Mouse (Mus musculus): ENCODE data around the gene Gimap7. TPM values are rescaled to one million over a fixed set of nuclear protein-coding genes. Genes with fewer than 3 reads are reported as not detected.

The Gimap7 gene
- total RNA-seq, 1 experiment from 2014 or later = 121 TPM

DNA sequence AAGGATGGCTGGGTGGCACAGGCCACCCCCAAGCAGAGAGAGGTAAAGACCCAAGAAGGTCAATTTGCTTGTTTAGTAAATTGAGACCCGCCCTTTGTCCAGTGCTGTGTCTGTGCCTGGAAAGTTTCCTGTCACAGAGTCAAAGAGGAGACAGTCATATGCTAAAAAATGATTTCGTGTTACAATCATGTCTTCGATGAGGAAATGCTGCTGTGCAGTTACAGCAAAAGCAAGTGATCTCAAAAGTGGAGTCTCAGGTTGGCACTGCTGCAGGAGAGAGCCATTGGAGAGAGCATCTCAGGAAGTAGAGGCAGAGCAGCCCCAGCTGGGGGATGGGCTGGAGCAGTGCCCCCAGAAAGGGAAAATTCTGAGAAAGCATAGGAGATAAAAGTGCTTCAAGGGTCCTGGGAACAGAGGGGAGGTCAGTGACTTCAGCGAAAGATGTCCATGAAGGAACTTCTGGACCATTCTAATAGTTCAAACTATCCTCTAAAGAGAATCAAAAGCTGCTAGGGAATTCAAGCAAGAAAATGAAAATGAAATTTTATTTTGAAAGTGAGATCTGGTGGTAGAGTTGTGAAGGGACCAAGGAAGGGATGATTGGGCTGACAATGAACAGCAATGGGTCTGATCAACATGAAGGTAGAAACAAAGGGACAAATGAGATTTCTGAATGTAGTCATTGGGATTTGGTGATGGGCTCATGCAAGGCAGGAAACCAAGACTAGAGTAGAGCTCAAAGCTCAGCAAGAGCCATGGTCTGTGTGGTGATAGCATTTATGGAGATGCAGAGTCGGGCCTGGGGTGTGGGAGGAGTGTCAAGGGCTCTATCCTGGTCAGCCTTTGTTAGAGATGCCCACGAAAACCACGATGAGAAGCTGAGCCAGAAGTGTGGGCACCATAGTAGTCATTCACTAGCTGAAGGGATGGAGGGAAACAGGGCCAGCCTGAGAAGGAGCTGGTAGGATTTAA is 32.4 kb upstream of the Gimap7 start:
- no peak for ATAC-seq (ENCODE audit: extremely low read depth, insufficient number of reproducible peaks, low FRiP score, poor library complexity, severe bottlenecking)

GRCm38 (mm10) chr6:48687077-48687476 is 31.3 kb upstream of the Gimap7 start:
- peak; percentile 58; the same call in 1 of the 2 replicates for ATAC-seq (ENCODE audit: extremely low read depth, insufficient number of reproducible peaks, low FRiP score, poor library complexity, severe bottlenecking)

DNA sequence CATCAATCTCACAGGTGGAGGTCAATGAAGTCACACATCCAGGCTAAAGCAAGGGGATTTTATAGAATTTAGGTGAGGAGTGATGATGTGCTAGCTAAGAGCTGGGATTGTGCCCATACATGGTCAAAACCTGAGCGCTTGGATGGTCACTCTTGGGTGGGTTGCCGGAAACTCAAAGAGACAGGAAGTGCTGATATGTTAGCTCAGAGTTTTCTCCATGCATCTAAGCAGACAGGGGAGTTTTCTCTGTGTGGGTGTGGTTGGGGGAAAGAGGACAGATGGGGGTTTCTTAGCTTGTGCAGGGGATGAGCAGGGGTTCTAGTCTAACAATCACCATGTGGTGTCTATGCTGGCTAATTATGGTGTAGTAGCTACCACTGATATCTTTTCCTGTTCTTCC is 29.1 kb upstream of the Gimap7 start:
- 0 out of 2 replicates have a peak, but pooled peaks have one; percentile 19 for ATAC-seq (ENCODE audit: extremely low read depth, insufficient number of reproducible peaks, low FRiP score, poor library complexity, severe bottlenecking)

GRCm38 (mm10) chr6:48692962-48693361 is 25.5 kb upstream of the Gimap7 start:
- peak; percentile 70 for ATAC-seq (ENCODE audit: extremely low read depth, insufficient number of reproducible peaks, low FRiP score, poor library complexity, severe bottlenecking)

DNA sequence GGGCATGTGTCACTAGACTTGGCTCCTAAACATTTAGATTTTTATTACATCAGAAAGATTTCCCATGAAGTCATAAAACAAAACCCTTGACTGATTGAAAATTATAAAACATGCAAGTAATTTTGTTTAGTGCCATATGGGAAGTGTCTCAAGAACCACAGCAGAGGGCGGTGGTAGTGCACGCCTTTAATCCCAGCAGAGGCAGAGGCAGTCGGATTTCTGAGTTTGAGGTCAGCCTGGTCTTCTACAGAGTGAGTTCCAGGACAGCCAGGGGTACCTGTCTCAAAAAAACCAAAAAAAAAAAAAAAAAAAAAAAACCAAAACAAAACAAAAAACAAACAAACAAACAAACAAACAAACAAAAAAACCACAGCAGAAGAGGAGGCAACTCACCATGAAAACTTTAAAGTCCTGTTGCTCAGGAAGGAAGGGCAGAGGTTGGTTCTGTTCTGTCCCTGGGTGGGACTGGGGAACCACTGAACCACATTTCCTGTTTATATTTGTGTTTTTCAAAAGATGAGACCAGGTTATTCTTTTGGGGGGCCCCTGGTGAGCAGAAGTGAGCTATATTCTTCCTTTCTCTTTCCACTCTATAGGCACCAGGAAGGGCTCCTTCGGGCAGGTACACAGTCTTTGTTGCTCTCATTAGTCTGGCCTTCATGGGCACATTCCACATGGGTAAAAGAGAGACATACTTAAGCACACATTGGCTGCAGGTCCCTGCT is 21.4 kb upstream of the Gimap7 start:
- ATAC-seq (ENCODE audit: extremely low read depth, insufficient number of reproducible peaks, low FRiP score, poor library complexity, severe bottlenecking) = no peak

- no peak for ATAC-seq (ENCODE audit: extremely low read depth, insufficient number of reproducible peaks, low FRiP score, poor library complexity, severe bottlenecking)
Measured at GRCm38 (mm10) chr6:48697555-48697930, 20.9 kb upstream of the Gimap7 start.

DNA sequence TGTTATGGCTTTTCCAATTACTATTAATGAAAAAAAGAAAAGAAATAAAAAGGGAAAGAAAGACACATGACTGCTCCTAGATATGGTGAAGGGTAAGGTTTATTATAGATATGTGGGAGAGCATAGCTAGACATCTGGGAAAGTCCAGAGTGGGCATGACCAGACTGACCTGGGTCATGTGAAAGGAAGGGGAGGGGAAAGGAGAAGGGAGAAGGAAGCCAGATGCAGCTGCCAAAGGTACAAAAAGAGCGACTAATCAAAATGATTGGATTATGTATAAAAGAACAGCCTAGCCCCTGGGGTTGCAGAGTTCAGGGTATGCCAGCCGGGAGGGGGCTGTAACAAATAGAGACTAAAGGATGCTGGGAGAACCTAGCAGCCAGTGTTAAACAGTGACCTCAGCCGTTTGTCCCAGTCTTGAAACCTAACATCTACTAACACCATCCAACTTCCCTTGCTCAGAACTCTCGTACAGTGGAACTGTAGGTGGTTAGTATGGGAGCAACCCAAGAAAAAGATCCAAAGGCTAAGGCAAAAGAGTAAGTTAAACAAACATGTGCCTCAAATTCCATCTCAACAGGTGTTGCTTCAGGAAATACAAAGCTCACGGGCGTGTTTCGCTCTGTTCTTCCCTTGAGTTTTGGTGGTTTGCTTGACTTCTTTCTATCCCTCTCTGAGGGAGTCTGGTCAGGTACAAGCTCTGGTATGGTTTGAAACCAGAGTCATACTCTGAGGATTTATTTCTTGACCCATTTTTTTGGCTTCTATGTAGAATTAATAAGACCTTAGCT is 20.2 kb upstream of the Gimap7 start:
- no peak for ATAC-seq (ENCODE audit: extremely low read depth, insufficient number of reproducible peaks, low FRiP score, poor library complexity, severe bottlenecking)

GRCm38 (mm10) chr6:48698888-48699287 is 19.5 kb upstream of the Gimap7 start:
- ATAC-seq (ENCODE audit: extremely low read depth, insufficient number of reproducible peaks, low FRiP score, poor library complexity, severe bottlenecking) = no peak

GRCm38 (mm10) chr6:48700251-48701075 is 18.0 kb upstream of the Gimap7 start:
- ATAC-seq (ENCODE audit: extremely low read depth, insufficient number of reproducible peaks, low FRiP score, poor library complexity, severe bottlenecking) = peak; percentile 59

GRCm38 (mm10) chr6:48702146-48702545 is 16.3 kb upstream of the Gimap7 start:
- no peak for ATAC-seq (ENCODE audit: extremely low read depth, insufficient number of reproducible peaks, low FRiP score, poor library complexity, severe bottlenecking)

DNA sequence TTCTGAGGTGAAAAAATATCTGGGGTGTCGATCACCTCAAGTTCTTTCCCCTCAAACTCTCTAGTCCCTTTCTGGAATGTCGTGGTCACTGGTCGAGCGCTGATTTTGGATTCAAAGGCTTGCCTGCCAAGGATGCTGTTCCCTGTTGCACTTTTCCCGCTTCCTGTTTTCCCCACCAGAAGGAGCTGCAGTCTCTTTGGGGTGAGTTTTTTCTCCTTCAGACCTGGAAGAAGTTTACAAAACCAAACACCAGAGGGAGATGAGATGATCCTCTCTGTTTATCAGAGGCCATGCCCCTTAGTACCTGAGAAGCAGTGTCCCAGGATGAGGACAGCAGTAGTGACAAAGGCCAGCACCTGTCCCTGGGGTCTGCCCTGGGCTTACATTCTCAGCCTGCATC is 15.8 kb upstream of the Gimap7 start:
- ATAC-seq (ENCODE audit: extremely low read depth, insufficient number of reproducible peaks, low FRiP score, poor library complexity, severe bottlenecking) = no peak

- no peak for ATAC-seq (ENCODE audit: extremely low read depth, insufficient number of reproducible peaks, low FRiP score, poor library complexity, severe bottlenecking)
Measured at GRCm38 (mm10) chr6:48704146-48704545, 14.3 kb upstream of the Gimap7 start.

DNA sequence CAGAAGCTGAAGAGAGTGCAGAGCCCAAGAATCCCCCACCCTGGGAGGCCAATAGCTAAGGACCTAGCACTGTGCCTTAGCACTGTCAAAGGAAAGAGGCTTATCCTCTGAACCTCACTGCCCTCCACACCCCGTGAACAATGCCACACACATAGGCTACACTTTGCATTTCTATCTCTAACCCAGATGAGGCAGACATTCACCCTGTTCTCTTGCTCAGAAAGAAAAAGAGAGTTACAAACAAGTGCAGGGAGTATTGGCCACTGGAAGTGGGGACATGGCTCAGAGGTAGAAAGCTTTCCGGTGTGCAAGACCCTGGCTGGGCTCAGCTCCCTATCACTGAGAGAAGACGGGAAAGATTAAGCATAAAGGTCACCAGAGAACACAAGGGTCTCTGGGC is 12.3 kb upstream of the Gimap7 start:
- no peak for ATAC-seq (ENCODE audit: extremely low read depth, insufficient number of reproducible peaks, low FRiP score, poor library complexity, severe bottlenecking)

DNA sequence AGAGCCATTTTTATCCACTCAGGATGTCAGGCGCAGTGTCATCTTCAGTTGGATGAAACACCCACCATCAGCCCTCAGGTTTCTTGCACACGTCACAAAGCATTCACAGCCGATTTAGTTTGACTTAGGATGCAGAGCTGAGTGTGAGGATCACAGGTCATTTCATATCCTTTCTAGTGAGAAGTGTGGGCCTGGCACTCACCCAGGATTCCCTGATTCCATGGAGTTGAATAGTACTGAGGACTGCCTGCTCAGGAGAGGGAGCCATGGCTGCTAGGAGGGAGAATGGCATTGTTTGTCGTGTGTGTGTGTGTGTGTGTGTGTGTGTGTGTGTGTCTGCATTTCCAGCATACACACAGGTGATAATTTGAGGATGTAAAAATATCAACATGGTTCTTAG is 1.9 kb downstream of the Gimap7 start:
- ATAC-seq (ENCODE audit: extremely low read depth, insufficient number of reproducible peaks, low FRiP score, poor library complexity, severe bottlenecking) = no peak

GRCm38 (mm10) chr6:48723468-48723867 is 5.0 kb downstream of the Gimap7 start:
- no peak for ATAC-seq (ENCODE audit: extremely low read depth, insufficient number of reproducible peaks, low FRiP score, poor library complexity, severe bottlenecking)

DNA sequence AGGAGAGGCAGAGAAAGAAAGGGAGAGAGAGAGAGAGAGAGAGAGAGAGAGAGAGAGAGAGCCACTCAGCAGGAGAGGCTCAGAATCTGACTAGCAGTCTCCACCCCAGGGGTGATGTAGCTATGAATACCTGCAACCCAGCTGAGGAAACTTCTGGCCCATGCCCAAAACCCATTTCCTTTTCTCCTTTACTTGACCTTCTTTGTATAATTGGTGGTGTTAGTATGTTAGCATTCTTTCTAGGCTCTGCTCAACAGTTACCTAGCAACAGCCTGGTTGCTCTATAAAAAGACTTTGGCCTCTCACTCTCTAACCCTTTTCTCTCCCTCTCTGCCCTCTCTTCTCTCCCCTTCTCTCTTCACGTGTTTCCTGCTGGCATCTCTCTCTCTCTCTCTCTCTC is 7.1 kb downstream of the Gimap7 start:
- peak; percentile 83 for ATAC-seq (ENCODE audit: extremely low read depth, insufficient number of reproducible peaks, low FRiP score, poor library complexity, severe bottlenecking)

DNA sequence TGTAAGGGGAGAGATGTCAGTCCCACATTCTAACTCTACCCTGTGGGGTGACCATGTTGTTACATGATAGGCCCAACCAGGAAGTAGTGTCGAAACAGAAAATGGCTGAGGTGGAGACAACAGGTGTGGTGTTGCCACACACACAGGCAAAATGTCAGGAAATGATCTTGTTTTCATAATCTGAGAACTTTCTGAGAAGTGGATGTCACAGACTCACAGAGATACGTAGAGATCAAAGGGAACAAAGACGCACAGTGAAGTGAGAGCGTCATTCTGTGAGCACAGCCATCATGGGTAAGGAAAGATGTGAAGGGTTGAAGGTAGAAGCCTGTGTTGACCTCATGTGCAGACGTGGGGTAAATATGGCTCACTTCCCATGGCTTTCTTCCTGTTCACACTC is 9.3 kb downstream of the Gimap7 start:
- ATAC-seq (ENCODE audit: extremely low read depth, insufficient number of reproducible peaks, low FRiP score, poor library complexity, severe bottlenecking) = peak; percentile 23; the same call in 1 of the 2 replicates

DNA sequence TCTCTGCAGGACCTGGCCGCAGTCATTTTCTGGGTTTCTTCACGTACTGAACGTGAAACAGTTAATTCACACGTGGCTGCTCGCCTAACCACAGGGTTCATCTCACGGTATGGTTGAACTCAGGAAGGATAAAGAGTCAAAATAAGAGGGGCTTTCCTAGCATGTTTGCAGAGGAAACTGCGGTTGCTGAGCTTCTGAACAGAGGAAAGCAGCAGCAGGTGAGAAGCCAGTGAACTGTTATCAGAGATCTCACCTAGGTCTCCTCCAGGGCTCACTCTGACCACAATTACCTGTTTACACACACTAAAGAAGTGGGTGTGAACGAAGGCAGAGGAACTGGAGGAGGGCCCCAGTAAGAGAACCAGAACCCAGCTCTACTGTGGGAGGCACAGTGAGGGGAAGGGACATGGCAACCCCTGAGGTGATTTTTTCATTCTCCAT is 14.5 kb downstream of the Gimap7 start:
- ATAC-seq (ENCODE audit: extremely low read depth, insufficient number of reproducible peaks, low FRiP score, poor library complexity, severe bottlenecking) = peak; percentile 93
